Mouse (Mus musculus) embryonic facial prominence, embryonic 11.5 days (tissue): ENCODE measurements around the gene Cpsf2. TPM values are rescaled to one million over a fixed set of nuclear protein-coding genes. Genes with fewer than 3 reads are reported as not detected.

Source experiments
- ATAC-seq: fragments of 200-750 bp; cut with Nextera tagmentation; replicated peaks from 2 replicates; pipeline ENCODE4 v1.8.0; 2017; ENCODE audit warnings: low read depth; ENCODE audit not compliant: insufficient number of reproducible peaks, low FRiP score, low TSS enrichment
- DNase-seq: peaks from one replicate; pipeline ENCODE4 v3.0.0-alpha.2; 2015; ENCODE audit warnings: low spot score
- H3K27ac ChIP-seq: fragments of 300-500 bp; sonication (generic); replicated peaks from 2 replicates; pipeline ENCODE4 v1.5.1; 2014; ENCODE audit warnings: mild to moderate bottlenecking, low read depth, low read length, control low read depth
- H3K27me3 ChIP-seq: fragments of 300-500 bp; sonication (generic); 2 replicates; pipeline ENCODE4 v1.6.1; 2014; ENCODE audit warnings: mild to moderate bottlenecking, low read length, moderate library complexity, mixed read lengths; ENCODE audit not compliant: control insufficient read depth, insufficient read depth
- H3K36me3 ChIP-seq: fragments of 300-500 bp; sonication (generic); replicated peaks from 2 replicates; pipeline ENCODE4 v1.6.1; 2014; ENCODE audit warnings: low read depth, mild to moderate bottlenecking, low read length, moderate library complexity, mixed read lengths; ENCODE audit not compliant: control insufficient read depth, insufficient read depth
- H3K4me1 ChIP-seq: fragments of 300-500 bp; sonication (generic); 2 replicates; pipeline ENCODE4 v1.6.1; 2014; ENCODE audit warnings: low read length, mixed read lengths; ENCODE audit not compliant: control insufficient read depth, insufficient read depth
- H3K4me2 ChIP-seq: fragments of 300-500 bp; sonication (generic); 2 replicates; pipeline ENCODE4 v1.6.1; 2014; ENCODE audit warnings: low read depth, mild to moderate bottlenecking, control low read depth, low read length, moderate library complexity
- H3K4me3 ChIP-seq: fragments of 300-500 bp; sonication (generic); 2 replicates; pipeline ENCODE4 v1.5.1; 2014; ENCODE audit warnings: low read depth, low read length, control low read depth
- H3K9ac ChIP-seq: fragments of 300-500 bp; sonication (generic); replicated peaks from 2 replicates; pipeline ENCODE4 v1.6.1; 2014; ENCODE audit warnings: mild to moderate bottlenecking, control low read depth, low read length
- H3K9me3 ChIP-seq: fragments of 300-500 bp; sonication (generic); replicated peaks from 2 replicates; pipeline ENCODE4 v1.6.1; 2016; ENCODE audit warnings: mild to moderate bottlenecking, low read length, inconsistent platforms, mixed read lengths; ENCODE audit not compliant: control insufficient read depth
- WGBS: fragments of 180-500 bp; shearing (Covaris S2); extraction: QIAGEN DNeasy Blood & Tissue Kit; methylation state at CpG from one replicate; pipeline ENCODE4 v1.1.7; 2014; 5-methylcytosine and 5-hydroxymethylcytosine counted together
- polyA plus RNA-seq: library from polyadenylated mRNA; unstranded; fragments of >200 nt; fragmentation: Nextera tagmentation; extraction: Ambion mirVana; gene quantifications from 2 replicates; pipeline ENCODE4 v1.2.1, GENCODE M21; 2014

Cpsf2 gene
- polyA plus RNA-seq, 1 experiment from 2014 or later, result 46.5 TPM

- Histone ChIP-seq H3K27me3 (no peaks in the 10 kb centered on the region), H3K4me3 (peak overlapping the region; percentile 86), H3K9ac (peak overlapping the region; percentile 92), H3K36me3 (no peaks in the 10 kb centered on the region; the same call in 1 of the 2 replicates), H3K4me2 (peak overlapping the region; percentile 49), H3K27ac (peak overlapping the region; percentile 75), H3K9me3 (no peaks in the 10 kb centered on the region), H3K4me1 (no peaks in the 10 kb centered on the region)
- no peak for DNase-seq
- WGBS, result under 1% methylated on average over 23 of the region's 23 CpGs
- ATAC-seq, result peak; percentile 57
Measured at GRCm38 (mm10) chr12:101975167-101975600, 604 bp upstream of the Cpsf2 start.

- H3K9ac ChIP-seq, result peak overlapping the region; percentile 92
- H3K9me3 ChIP-seq, result no peaks in the 10 kb centered on the region
- 23% methylated on average over 13 of the region's 13 CpGs for WGBS
- peak overlapping the region; percentile 86 for H3K4me3 ChIP-seq
- peak overlapping the region; percentile 48 for H3K4me2 ChIP-seq
- H3K27ac ChIP-seq, result 0 out of 2 replicates have a peak overlapping the region, but pooled peaks have one; percentile 2
- ATAC-seq (no peak), DNase-seq (no peak)
- H3K36me3 ChIP-seq, result no peaks in the 10 kb centered on the region; the same call in 1 of the 2 replicates
- no peaks in the 10 kb centered on the region for H3K27me3 ChIP-seq
- no peaks in the 10 kb centered on the region for H3K4me1 ChIP-seq
Measured at GRCm38 (mm10) chr12:101976651-101977403, 1.0 kb downstream of the Cpsf2 start.

- 93% methylated on average over 10 of the region's 10 CpGs for WGBS
- Histone ChIP-seq H3K4me3 (no peak overlapping the region), H3K36me3 (no peaks in the 10 kb centered on the region; the same call in 1 of the 2 replicates), H3K9ac (no peak overlapping the region), H3K27ac (no peak overlapping the region), H3K9me3 (no peaks in the 10 kb centered on the region), H3K27me3 (no peaks in the 10 kb centered on the region), H3K4me1 (no peaks in the 10 kb centered on the region), H3K4me2 (no peak overlapping the region)
- DNase-seq, result no peak
- no peak for ATAC-seq
Measured at GRCm38 (mm10) chr12:101977404-101977915, 1.7 kb downstream of the Cpsf2 start.

- Histone ChIP-seq H3K27ac (no peak overlapping the region), H3K4me2 (no peak overlapping the region), H3K9ac (no peak overlapping the region), H3K36me3 (no peaks in the 10 kb centered on the region), H3K27me3 (no peaks in the 10 kb centered on the region), H3K9me3 (no peaks in the 10 kb centered on the region), H3K4me1 (no peaks in the 10 kb centered on the region), H3K4me3 (no peak overlapping the region)
- DNase-seq (no peak), ATAC-seq (no peak)
- 87% methylated on average over 5 of the region's 5 CpGs for WGBS
Measured at GRCm38 (mm10) chr12:101978162-101978561, 2.4 kb downstream of the Cpsf2 start.

GRCm38 (mm10) chr12:101978588-101978987 is 2.8 kb downstream of the Cpsf2 start:
- Histone ChIP-seq H3K9me3 (no peaks in the 10 kb centered on the region), H3K27ac (no peak overlapping the region), H3K27me3 (no peaks in the 10 kb centered on the region), H3K9ac (no peak overlapping the region), H3K36me3 (no peaks in the 10 kb centered on the region; the same call in 1 of the 2 replicates), H3K4me1 (no peaks in the 10 kb centered on the region), H3K4me3 (no peak overlapping the region), H3K4me2 (no peak overlapping the region)
- no peak for DNase-seq
- WGBS, result 96% methylated on average over 1 of the region's 1 CpGs
- ATAC-seq, result no peak

- Histone ChIP-seq H3K9me3 (no peaks in the 10 kb centered on the region), H3K27me3 (no peaks in the 10 kb centered on the region)
- ATAC-seq, result no peak
Measured at GRCm38 (mm10) chr12:101979213-101979750, 3.5 kb downstream of the Cpsf2 start.

GRCm38 (mm10) chr12:101980266-101980665 is 4.5 kb downstream of the Cpsf2 start:
- H3K36me3 ChIP-seq, result no peaks in the 10 kb centered on the region; the same call in 1 of the 2 replicates
- H3K4me1 ChIP-seq, result no peaks in the 10 kb centered on the region
- ATAC-seq (no peak), DNase-seq (no peak)
- H3K4me3 ChIP-seq, result no peak overlapping the region
- H3K9me3 ChIP-seq, result no peaks in the 10 kb centered on the region
- 74% methylated on average over 5 of the region's 5 CpGs for WGBS
- no peak overlapping the region for H3K4me2 ChIP-seq
- H3K27me3 ChIP-seq, result no peaks in the 10 kb centered on the region
- H3K9ac ChIP-seq, result no peak overlapping the region
- no peak overlapping the region for H3K27ac ChIP-seq

More at GRCm38 (mm10) chr12:101979213-101979750, 3.5 kb downstream of the Cpsf2 start:
- Histone ChIP-seq H3K36me3 (no peaks in the 10 kb centered on the region; the same call in 1 of the 2 replicates), H3K9ac (no peak overlapping the region), H3K4me3 (no peak overlapping the region), H3K4me2 (no peak overlapping the region), H3K4me1 (no peaks in the 10 kb centered on the region), H3K27ac (no peak overlapping the region)
- 91% methylated on average over 8 of the region's 8 CpGs for WGBS
- no peak for DNase-seq

- no peak for ATAC-seq
- Histone ChIP-seq H3K9me3 (no peaks in the 10 kb centered on the region), H3K4me1 (no peaks in the 10 kb centered on the region), H3K36me3 (no peaks in the 10 kb centered on the region; the same call in 1 of the 2 replicates), H3K4me3 (no peak overlapping the region), H3K4me2 (no peak overlapping the region), H3K27me3 (no peaks in the 10 kb centered on the region), H3K9ac (no peak overlapping the region), H3K27ac (no peak overlapping the region)
- no peak for DNase-seq
- WGBS, result 96% methylated on average over 2 of the region's 2 CpGs
Measured at GRCm38 (mm10) chr12:101981559-101981958, 5.8 kb downstream of the Cpsf2 start.
